Mouse (Mus musculus) forebrain, embryonic 14.5 days (tissue): ENCODE results near the gene Kpna7. TPM values are rescaled to one million over a fixed set of nuclear protein-coding genes. Genes with fewer than 3 reads are reported as not detected.
"Not testable (repeated sequence)": the region's sequence is repeated elsewhere in the genome, so short reads cannot be mapped to it uniquely, and the experiment has no call there.

Source experiments
- ATAC-seq: fragments of 200-750 bp; cut with Nextera tagmentation; 2 replicates; pipeline ENCODE4 v1.8.0; 2017; ENCODE audit warnings: mild to moderate bottlenecking, moderate library complexity
- DNase-seq: peaks from one replicate; pipeline ENCODE4 v3.0.0-alpha.2; 2015; ENCODE audit warnings: low spot score
- H3K27ac ChIP-seq: fragments of 300-500 bp; sonication (generic); 2 replicates; pipeline ENCODE4 v1.5.1; 2014; ENCODE audit warnings: low read depth, mild to moderate bottlenecking, control low read depth, low read length, moderate library complexity
- H3K27me3 ChIP-seq: fragments of 300-500 bp; sonication (generic); replicated peaks from 2 replicates; pipeline ENCODE4 v1.6.1; 2014; ENCODE audit warnings: low read length, control low read depth, mixed read lengths; ENCODE audit not compliant: control insufficient read depth, insufficient read depth
- H3K36me3 ChIP-seq: fragments of 300-500 bp; sonication (generic); 2 replicates; pipeline ENCODE4 v1.6.1; 2014; ENCODE audit warnings: low read length, control low read depth; ENCODE audit not compliant: control insufficient read depth, insufficient read depth
- H3K4me1 ChIP-seq: fragments of 300-500 bp; sonication (generic); 2 replicates; pipeline ENCODE4 v1.6.1; 2014; ENCODE audit warnings: antibody characterized with exemption, low read length, control low read depth; ENCODE audit not compliant: control insufficient read depth, insufficient read depth
- H3K4me2 ChIP-seq: fragments of 300-500 bp; sonication (generic); 2 replicates; pipeline ENCODE4 v1.6.1; 2014; ENCODE audit warnings: mild to moderate bottlenecking, control low read depth, low read length
- H3K4me3 ChIP-seq: fragments of 300-500 bp; sonication (generic); 2 replicates; pipeline ENCODE4 v1.5.1; 2014; ENCODE audit warnings: low read depth, low read length, control low read depth
- H3K9ac ChIP-seq: fragments of 300-500 bp; sonication (generic); 2 replicates; pipeline ENCODE4 v1.6.1; 2014; ENCODE audit warnings: mild to moderate bottlenecking, low read length, control low read depth, moderate library complexity
- H3K9me3 ChIP-seq: fragments of 300-500 bp; sonication (generic); replicated peaks from 2 replicates; pipeline ENCODE4 v1.6.1; 2016; ENCODE audit warnings: low read length, control low read depth, mixed read lengths; ENCODE audit not compliant: control insufficient read depth
- WGBS: fragments of 180-500 bp; shearing (Covaris S2); extraction: QIAGEN DNeasy Blood & Tissue Kit; methylation state at CpG from one replicate; pipeline ENCODE4 v1.1.7; 2014; 5-methylcytosine and 5-hydroxymethylcytosine counted together
- polyA plus RNA-seq: library from polyadenylated mRNA; unstranded; fragments of >200 nt; fragmentation: Nextera tagmentation; extraction: Ambion mirVana; gene quantifications from 2 replicates; pipeline ENCODE4 v1.2.1, GENCODE M21; 2014

Gene Kpna7
- not detected in 2 replicates for polyA plus RNA-seq

DNA sequence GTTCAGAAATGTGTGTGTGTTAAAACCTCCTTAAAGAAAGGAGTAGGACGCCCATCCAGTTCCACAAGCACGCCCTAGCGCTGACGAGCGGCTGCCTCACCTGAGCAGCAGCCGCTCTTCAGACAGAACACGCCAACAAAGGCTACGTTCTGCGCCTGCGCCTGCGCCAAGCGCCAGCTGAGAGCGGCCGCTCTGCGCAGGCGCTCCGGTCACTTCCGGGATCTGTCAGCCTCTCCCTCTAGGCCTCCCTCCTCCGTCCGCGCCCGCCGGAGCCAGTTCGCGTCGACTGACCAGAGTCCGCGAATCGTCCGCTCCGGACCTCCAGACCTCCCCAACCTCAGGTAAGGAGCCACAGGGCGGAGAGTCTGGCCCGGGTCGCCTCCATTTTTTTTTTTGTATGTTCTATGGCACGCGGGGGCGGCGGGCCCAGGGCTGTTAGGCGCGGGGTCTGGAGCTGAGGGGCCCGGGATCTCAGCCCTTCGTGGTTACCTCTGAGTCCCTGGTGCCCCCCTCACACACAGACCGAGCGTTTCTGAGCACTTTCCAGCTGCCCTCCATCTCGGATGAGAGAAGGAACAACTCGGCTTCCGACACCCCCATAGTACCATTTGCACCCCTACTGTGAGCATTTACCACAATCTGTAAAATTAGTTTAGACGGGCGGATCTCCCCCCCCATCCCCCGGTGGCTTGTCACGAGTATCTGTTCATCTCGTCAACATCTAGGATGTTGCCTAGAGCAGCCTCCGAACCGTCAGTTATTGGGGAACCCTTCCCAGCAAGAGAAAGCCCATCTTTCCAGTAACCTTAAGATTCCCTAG lies at the start of gene Kpna7, which contains the start of gene Arpc1a:
Kpna7 (minus strand) TSS at position 399 of the 820 bp plus-strand sequence.
Arpc1a (plus strand) TSS at position 199 of the 820 bp plus-strand sequence.
- Histone ChIP-seq H3K4me2 (peak within 1 kb of the TSS; percentile 83), H3K9ac (peak within 1 kb of the TSS; percentile 93), H3K9me3 (no peaks in the 10 kb centered on the region), H3K36me3 (no peaks in the 10 kb centered on the region), H3K4me3 (peak within 1 kb of the TSS; percentile 74), H3K27me3 (no peaks in the 10 kb centered on the region), H3K4me1 (peaks cover 8% of the 10 kb centered on the region), H3K27ac (peak within 1 kb of the TSS; percentile 80; the same call in 1 of the 2 replicates)
- under 1% methylated on average over 53 of the region's 54 CpGs for WGBS
- DNase-seq (peak; percentile 97), ATAC-seq (peak; percentile 99)

DNA sequence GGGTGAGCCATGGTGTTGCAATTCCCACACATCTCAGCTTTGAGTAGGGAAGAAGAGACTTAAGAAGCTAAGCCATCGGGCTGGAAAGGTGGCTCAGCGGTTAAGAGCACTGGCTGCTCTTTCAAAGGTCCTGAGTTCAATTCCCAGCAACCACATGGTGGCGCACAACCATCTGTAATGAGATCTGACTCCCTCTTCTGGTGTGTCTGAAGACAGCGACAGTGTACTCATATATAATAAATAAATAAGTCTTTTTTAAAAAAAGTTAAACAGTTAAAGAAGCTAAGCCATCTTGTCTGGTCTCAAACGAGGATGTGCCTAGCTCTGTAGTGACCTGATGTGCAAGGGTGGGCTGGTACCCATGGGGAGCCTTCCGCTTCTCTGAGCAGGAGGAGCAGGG lies 49.4 kb upstream of the Kpna7 start:
- WGBS = 90% methylated on average over 6 of the region's 6 CpGs
- DNase-seq, H3K27me3 ChIP-seq, H3K4me3 ChIP-seq, H3K4me1 ChIP-seq, H3K9me3 ChIP-seq, H3K9ac ChIP-seq, ATAC-seq, H3K27ac ChIP-seq, H3K4me2 ChIP-seq: not testable (repeated sequence)
- peaks cover 87% of the 10 kb centered on the region for H3K36me3 ChIP-seq

DNA sequence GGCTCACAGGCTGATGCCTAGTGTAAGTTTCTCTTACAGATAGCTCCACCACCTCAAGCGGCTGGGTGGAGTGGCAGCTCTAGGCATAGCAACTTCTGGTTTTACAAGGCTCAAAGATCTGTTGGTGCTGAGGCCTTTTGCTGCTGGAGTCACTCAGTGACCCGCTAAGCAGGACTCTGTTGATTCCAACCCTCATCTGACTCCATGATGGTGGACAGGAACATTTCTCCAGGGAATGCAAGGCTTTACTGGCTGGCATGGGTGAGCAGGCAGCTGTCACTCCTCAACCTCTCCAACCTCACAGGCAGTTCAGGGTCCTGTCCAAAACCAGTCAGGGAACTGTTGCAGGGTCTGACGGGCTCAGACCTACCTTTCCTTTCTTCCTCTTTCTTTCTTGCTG lies 47.2 kb upstream of the Kpna7 start:
- H3K4me3 ChIP-seq = no peak overlapping the region
- DNase-seq (no peak), ATAC-seq (no peak)
- H3K36me3 ChIP-seq = peaks cover 95% of the 10 kb centered on the region
- no peak overlapping the region for H3K4me2 ChIP-seq
- H3K9ac ChIP-seq = no peak overlapping the region
- no peaks in the 10 kb centered on the region for H3K27me3 ChIP-seq
- no peaks in the 10 kb centered on the region for H3K4me1 ChIP-seq
- H3K27ac ChIP-seq = no peak overlapping the region
- H3K9me3 ChIP-seq = no peaks in the 10 kb centered on the region
- WGBS = 97% methylated on average over 3 of the region's 3 CpGs

DNA sequence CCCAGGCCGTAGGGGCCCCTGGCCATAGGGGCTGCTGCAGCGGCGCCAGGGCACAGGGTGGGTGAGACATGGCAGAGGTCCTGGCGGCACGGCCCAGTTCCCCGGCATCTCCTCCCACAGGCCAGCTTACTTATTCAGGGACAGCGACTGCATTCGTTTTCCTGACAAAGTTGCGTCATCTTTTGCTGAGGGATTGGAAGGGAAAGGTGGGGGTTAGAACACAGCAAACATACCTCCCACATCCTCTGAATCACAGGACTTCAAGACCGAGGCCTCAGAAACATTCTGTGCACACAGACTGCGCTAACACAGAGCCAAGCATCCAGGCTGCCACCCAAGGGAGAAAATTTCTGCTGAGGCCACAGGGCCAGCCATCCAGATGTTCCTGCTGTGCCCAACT lies 46.4 kb upstream of the Kpna7 start:
- DNase-seq (no peak), ATAC-seq (no peak)
- Histone ChIP-seq H3K36me3 (peaks cover 94% of the 10 kb centered on the region), H3K27ac (no peak overlapping the region), H3K4me1 (no peaks in the 10 kb centered on the region), H3K9me3 (no peaks in the 10 kb centered on the region), H3K4me3 (no peak overlapping the region), H3K4me2 (no peak overlapping the region), H3K27me3 (no peaks in the 10 kb centered on the region), H3K9ac (no peak overlapping the region)
- WGBS = 89% methylated on average over 11 of the region's 11 CpGs

DNA sequence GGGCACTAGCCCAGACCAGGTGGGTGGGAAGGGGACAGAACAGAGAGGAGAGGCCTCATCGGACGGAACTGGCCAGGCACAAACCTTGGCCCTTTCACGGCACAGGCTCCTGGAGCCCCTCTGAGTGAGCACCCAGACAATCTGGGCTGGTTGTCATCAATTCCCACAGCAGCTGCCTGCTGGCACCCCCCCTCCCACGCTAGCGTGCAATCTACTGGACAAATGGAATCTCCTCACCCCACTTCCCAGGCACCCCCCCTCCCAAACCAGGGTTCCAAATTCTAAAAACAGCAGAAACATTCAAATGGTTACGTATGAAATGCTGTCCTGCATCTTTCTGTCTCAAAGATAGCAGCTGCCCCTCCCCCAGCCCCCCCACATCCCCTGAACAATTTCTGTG lies 45.9 kb upstream of the Kpna7 start:
- WGBS = 88% methylated on average over 3 of the region's 6 CpGs
- H3K27ac ChIP-seq, H3K4me3 ChIP-seq, H3K27me3 ChIP-seq, H3K4me2 ChIP-seq, DNase-seq, H3K9ac ChIP-seq, ATAC-seq, H3K9me3 ChIP-seq, H3K4me1 ChIP-seq: not testable (repeated sequence)
- H3K36me3 ChIP-seq = peaks cover 94% of the 10 kb centered on the region

DNA sequence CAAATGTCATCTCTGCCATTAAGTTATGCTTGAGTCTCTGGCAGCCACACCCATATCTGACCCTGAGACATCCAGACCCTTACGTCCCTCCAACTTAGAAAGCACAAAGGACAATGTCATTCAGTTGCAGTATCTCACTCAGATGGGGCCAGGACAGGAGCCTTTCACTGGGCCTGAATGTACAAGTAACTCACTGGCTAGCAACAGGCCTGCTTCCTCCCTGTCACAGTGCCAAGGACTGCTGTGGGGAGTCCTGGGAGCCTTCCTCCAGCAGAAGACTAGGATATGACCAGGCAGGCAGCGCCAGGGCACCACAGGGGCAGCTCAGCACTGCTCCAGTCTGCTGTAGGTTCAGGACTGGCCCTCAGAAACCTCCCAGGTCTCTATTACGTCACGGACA lies 45.3 kb upstream of the Kpna7 start:
- ATAC-seq = no peak

DNA sequence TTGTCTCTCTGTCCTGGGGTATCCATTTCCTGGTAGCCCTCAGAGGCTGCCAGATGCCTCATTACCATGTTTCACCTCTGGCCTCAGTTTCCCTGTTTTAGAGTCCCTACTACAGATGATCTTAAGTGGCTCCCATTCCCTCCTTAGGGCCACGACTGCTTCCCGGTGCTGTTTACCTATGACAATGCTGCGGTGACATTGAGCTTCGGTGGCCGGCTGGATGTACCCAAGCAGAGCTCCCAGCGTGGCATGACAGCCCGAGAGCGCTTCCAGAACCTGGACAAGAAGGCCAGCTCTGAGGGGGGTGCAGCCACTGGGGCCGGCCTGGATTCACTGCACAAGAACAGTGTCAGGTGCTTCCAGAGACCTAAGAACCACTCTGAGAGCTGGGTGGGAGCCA lies 42.8 kb upstream of the Kpna7 start:
- Histone ChIP-seq H3K36me3 (peaks cover 75% of the 10 kb centered on the region), H3K9me3 (no peaks in the 10 kb centered on the region), H3K4me3 (no peak overlapping the region), H3K27me3 (no peaks in the 10 kb centered on the region), H3K4me2 (no peak overlapping the region), H3K27ac (no peak overlapping the region), H3K9ac (no peak overlapping the region), H3K4me1 (no peaks in the 10 kb centered on the region)
- DNase-seq (no peak), ATAC-seq (no peak)
- WGBS = 96% methylated on average over 9 of the region's 9 CpGs

More for the DNA sequence above, 45.3 kb upstream of the Kpna7 start:
- WGBS = 97% methylated on average over 4 of the region's 4 CpGs
- no peaks in the 10 kb centered on the region for H3K9me3 ChIP-seq
- no peak overlapping the region for H3K4me2 ChIP-seq
- DNase-seq = no peak
- H3K27me3 ChIP-seq = no peaks in the 10 kb centered on the region
- no peak overlapping the region for H3K4me3 ChIP-seq
- H3K27ac ChIP-seq = no peak overlapping the region
- peaks cover 94% of the 10 kb centered on the region for H3K36me3 ChIP-seq
- H3K4me1 ChIP-seq = no peaks in the 10 kb centered on the region
- no peak overlapping the region for H3K9ac ChIP-seq

DNA sequence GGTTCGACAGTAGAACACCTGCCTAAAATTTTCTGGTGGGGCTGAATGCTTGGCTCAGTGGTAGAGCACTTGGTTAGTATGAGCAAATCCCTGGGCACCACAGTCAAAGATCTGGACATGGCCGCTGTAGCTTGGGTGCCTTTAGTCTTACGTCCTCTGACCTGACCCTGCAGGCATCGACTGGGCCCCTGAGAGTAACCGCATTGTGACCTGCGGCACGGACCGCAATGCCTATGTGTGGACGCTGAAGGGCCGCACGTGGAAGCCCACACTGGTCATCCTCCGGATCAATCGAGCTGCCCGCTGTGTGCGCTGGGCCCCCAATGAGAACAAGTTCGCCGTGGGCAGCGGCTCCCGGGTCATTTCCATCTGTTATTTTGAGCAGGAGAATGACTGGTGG lies 39.6 kb upstream of the Kpna7 start:
- peaks cover 45% of the 10 kb centered on the region for H3K36me3 ChIP-seq
- 93% methylated on average over 19 of the region's 19 CpGs for WGBS

DNA sequence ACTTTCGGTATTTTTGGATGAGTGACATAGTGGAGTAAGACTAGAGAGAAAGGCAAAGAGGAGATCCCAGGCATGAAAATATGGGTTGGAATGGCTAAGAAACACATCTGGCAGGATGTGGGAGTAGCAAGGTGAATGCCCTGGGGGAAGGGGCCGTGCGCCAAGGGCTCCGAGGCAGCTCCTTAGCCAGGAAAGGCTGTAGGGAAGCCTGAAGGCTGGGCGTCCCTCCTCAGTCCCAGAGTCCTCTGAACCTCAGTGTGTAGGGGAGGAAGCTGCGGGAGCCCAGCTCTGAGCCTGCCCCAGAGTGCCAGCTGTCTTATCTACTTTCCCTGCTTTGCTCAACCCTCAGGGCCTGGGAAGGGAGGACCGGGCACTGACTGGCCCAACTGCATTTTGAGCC lies 37.1 kb upstream of the Kpna7 start:
- Histone ChIP-seq H3K4me2 (no peak overlapping the region), H3K4me1 (no peaks in the 10 kb centered on the region), H3K4me3 (no peak overlapping the region), H3K36me3 (peaks cover 23% of the 10 kb centered on the region), H3K27ac (no peak overlapping the region), H3K9ac (no peak overlapping the region), H3K27me3 (no peaks in the 10 kb centered on the region), H3K9me3 (no peaks in the 10 kb centered on the region)
- ATAC-seq = no peak
- 76% methylated on average over 7 of the region's 7 CpGs for WGBS
- no peak for DNase-seq

More for the DNA sequence above, 39.6 kb upstream of the Kpna7 start:
- ATAC-seq (no peak), DNase-seq (no peak)
- no peak overlapping the region for H3K4me2 ChIP-seq
- H3K4me1 ChIP-seq = no peaks in the 10 kb centered on the region
- no peak overlapping the region for H3K9ac ChIP-seq
- no peak overlapping the region for H3K4me3 ChIP-seq
- no peak overlapping the region for H3K27ac ChIP-seq
- H3K9me3 ChIP-seq = no peaks in the 10 kb centered on the region
- no peaks in the 10 kb centered on the region for H3K27me3 ChIP-seq
